Mouse (Mus musculus) thymus, postnatal 14 days (tissue): Measurements from ENCODE around the gene Ap1g2.

Experiments used
- DNase-seq: peaks from one replicate; pipeline ENCODE4 v3.0.0; 2021

The Ap1g2 gene

DNA sequence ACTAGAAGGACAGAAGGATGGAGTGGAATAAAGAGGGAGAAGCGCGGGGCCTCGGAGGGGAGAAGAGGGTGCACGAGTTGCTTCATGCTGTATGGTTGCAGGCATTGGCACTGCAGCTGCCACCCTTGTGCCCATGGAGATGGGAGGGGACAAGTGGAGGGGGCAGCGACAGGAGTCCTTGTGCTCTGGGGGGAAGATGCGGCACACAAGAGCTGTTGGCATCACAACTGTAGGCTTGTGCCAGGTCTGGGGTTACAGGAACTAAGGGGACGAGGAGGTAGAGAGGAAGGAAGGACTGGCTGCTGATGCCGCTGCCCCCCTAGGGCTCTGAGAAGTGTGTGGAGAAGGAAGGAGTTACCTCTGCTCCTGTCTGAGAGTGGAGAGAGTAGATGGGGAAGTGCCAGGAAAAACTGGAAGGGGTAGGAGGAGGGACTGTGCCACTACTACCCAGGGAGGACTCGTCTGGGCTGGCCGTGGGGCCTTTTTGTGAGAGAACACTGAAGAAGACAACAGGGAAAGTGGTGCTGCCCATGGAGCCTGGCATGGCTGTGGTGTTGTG, 52.1 kb downstream of the Ap1g2 start:
- DNase-seq: no peak

DNA sequence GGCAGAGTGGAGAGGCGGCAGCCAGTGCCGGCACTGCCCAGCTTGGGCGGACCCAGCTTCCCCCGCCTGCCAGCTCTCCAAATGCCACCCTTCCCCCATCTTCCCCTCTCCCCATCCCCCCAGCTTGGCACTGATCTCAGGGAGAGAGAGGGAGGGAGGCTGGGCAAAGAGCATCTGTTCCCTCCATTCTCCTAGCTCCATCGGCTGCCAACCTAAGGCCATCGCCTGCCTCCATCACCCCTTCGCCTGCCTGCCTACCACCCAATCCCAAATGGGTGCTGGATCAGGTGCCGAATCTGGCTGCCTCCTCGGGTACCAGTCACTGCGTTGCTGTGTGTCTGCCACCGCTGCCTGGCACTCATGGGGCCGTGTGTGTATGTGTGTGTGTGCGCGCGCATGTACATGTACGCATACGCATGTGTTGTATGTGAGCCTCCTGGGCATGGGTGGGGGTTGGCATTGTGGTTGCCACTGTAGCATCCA, 52.6 kb downstream of the Ap1g2 start:
- no peak for DNase-seq

DNA sequence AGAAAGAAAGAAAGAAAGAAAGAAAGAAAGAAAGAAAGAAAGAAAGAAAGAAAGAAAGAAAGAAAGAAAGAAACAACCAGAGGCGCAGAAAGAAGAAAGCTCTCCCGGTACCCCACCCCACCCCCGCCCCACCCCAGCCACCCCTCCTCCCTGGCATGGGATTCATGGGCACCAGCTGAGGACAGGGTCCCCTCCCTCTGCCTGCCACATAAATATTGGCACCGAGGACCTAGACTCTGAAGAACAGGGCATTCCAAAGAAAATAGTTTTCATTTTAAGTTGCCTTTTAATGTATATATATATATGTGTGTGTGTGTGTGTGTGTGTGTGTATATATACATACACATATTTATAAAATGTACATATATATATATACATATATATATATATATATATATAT, 53.3 kb downstream of the Ap1g2 start:
- no peak for DNase-seq

DNA sequence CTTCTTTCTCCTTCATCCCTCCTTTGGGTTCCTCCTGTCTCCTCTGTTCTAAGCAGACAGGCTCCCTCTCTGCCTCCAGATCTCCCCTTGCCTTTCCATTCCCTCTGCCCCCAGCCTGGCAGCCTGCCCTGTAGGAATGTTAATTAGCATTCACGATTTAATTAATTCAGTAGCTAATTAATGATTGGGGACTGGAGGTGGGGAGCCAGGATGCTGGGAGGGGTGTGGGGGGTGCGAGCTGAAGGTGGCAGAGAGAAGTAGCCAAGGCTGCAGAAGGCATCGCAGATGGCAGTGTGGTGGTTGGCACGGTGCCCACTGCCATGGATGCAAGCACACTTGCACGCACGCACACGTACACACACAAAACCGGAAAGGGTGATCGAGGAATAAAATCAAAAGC, 53.9 kb downstream of the Ap1g2 start:
- DNase-seq: no peak
